Mouse (Mus musculus): ENCODE data around the gene Kcnn3.

DNA sequence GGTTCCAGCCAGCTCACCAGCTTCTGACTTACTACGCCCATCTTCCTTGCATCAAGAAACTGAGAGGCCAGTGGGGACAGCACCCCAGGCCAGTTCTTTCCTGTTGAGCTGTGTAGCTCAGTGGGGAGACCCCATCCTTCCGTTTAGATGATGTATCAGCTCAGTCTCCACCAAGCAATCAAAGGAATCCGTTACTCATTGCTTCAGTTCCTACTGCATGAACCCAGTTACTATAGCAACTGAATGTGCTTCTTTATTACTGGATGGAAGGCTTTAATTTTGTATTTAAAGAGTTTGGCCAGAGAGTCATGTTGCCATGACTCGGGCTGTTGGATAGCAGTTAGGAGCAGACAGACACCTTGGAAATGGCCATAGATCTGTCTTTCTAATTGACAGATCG, 85.3 kb downstream of the Kcnn3 start:
- TF ChIP-seq POLR2A (IDR thresholded peaks at IDR 0.05; ENCODE audit: borderline replicate concordance, insufficient read depth, low read length) (no peak), CTCF (IDR thresholded peaks at IDR 0.05; ENCODE audit: borderline replicate concordance, insufficient read depth, low read depth, low read length) (no peak)

Data from cerebellum, adult 2 months (tissue).